Mouse (Mus musculus) thymus, postnatal 14 days (tissue): Measurements from ENCODE around the gene Draxin.

Source experiments
- DNase-seq: peaks from one replicate; pipeline ENCODE4 v3.0.0; 2021

The Draxin gene

GRCm38 (mm10) chr4:148082257-148083044, 48.0 kb downstream of the Draxin start:
- DNase-seq = peak; percentile 84

- no peak for DNase-seq
Measured at GRCm38 (mm10) chr4:148081201-148081600, 49.3 kb downstream of the Draxin start.

GRCm38 (mm10) chr4:148080597-148080973, 49.9 kb downstream of the Draxin start:
- DNase-seq = no peak

GRCm38 (mm10) chr4:148079944-148080596, 50.4 kb downstream of the Draxin start:
- no peak for DNase-seq

- no peak for DNase-seq
Measured at GRCm38 (mm10) chr4:148079212-148079611, 51.3 kb downstream of the Draxin start.

- DNase-seq = no peak
Measured at GRCm38 (mm10) chr4:148075881-148076280, 54.6 kb downstream of the Draxin start.

- peak; percentile 81 for DNase-seq
Measured at GRCm38 (mm10) chr4:148075259-148075658, 55.2 kb downstream of the Draxin start.

- peak; percentile 44 for DNase-seq
Measured at GRCm38 (mm10) chr4:148074521-148075189, 55.8 kb downstream of the Draxin start.

- no peak for DNase-seq
Measured at GRCm38 (mm10) chr4:148071508-148071907, 59.0 kb downstream of the Draxin start.

- no peak for DNase-seq
Measured at GRCm38 (mm10) chr4:148069602-148070218, 60.8 kb downstream of the Draxin start.

GRCm38 (mm10) chr4:148067346-148067745, 63.2 kb downstream of the Draxin start:
- no peak for DNase-seq

GRCm38 (mm10) chr4:148066401-148066744, 64.1 kb downstream of the Draxin start:
- DNase-seq = no peak

GRCm38 (mm10) chr4:148065702-148066400, 64.6 kb downstream of the Draxin start:
- DNase-seq = no peak

GRCm38 (mm10) chr4:148061086-148061480, 69.4 kb downstream of the Draxin start:
- DNase-seq = no peak

- no peak for DNase-seq
Measured at GRCm38 (mm10) chr4:148060120-148061085, 70.1 kb downstream of the Draxin start.

GRCm38 (mm10) chr4:148058993-148059392, 71.5 kb downstream of the Draxin start:
- DNase-seq = no peak

GRCm38 (mm10) chr4:148058218-148058819, 72.2 kb downstream of the Draxin start:
- no peak for DNase-seq

GRCm38 (mm10) chr4:148057661-148058209, 72.8 kb downstream of the Draxin start:
- DNase-seq = no peak

GRCm38 (mm10) chr4:148056801-148057200, 73.7 kb downstream of the Draxin start:
- no peak for DNase-seq

GRCm38 (mm10) chr4:148056246-148056645, 74.3 kb downstream of the Draxin start:
- DNase-seq = no peak
